Mouse (Mus musculus): ENCODE measurements around the gene Rarg.

Rarg gene

DNA sequence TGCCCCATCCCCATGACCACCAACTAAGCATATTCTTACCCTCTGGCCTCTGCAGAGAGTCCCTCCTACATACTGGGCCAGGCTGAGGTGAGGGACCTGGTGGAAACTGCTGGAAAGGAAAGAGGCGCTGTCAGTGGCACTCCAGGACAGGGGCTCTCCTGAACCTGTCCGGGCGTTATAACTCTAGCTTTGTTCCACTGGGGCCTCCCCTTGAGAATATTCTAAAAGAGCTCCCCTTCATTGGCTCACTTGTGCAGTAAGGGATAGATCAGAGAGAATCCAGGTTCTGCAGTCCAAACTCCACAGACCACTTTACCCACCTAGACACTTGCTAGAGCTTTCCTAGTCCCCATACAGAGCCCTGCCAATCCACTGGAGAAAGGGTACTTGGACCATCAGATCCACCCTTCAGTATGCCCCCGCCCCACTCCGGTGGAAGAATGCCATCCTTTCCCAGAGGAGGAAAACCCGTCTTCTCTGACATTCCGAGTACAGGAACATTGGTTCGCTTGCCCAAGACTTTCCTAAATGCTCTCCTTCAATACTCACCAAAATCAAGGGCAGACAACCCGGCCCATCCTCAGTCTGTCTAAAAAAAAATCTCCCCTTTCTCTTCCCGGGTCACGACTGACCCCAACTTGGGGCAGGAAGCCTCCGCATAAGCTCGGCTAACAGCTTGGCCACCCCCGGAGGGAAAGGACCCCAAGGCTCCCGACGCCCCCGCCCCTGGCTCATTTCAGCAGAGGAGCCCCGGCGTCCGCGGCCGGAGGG, 701 bp downstream of the Rarg start:
- no peak for DNase-seq

DNA sequence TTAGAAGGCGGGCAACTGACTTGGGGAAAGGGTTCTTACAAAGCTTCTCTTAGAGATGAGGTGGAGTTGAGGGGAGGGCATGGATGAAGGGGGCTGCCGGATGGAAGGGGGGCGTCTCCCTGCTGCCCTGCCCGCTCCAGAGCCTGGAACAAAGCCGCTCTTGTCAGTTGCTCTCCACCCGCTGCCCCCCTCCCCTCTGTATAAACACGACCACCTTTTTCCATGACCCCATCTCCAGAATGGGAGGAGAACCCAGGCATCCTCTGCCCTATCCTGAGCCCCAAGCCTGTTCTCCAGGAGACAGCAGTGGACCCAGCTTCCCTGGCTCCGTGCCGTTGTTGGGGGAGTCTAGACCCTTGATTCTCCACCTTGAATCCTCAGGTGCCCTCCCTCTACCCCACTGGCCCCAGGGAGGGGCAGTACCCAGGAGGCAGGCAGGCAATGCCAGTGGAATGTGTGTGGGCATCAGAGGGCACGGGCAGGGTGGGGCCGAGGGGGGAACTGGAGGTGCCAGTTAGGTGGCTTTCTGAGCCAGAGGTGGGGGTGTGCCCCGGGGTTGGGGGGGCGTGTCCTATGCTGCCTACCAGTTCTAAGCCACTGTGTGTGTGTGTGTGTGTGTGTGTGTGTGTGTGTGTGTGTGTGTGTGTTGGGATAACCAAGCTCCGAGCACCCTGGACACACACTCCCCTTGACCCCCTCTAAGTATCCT, 1.6 kb downstream of the Rarg start:
- DNase-seq = peak; percentile 75 to 89

DNA sequence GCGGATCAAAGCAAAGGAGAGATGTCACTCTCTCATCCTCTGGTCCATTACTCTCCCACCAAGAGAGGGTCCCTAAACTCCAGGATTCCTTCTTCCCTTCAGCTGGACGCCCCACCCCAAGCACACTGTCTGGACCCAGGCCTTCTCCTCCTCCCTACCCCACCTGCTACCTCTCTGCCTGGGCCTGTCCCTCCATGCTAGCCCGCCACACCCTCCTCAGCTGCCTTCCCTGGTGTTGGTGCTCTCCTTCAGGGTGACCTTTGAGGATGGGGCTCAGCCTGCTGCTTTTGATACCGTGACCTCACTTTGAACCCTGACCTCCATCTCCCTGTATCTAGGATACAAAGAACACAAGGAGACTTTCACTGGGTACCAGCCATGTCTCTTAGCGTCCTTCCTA, 6.8 kb downstream of the Rarg start:
- DNase-seq = no peak

DNA sequence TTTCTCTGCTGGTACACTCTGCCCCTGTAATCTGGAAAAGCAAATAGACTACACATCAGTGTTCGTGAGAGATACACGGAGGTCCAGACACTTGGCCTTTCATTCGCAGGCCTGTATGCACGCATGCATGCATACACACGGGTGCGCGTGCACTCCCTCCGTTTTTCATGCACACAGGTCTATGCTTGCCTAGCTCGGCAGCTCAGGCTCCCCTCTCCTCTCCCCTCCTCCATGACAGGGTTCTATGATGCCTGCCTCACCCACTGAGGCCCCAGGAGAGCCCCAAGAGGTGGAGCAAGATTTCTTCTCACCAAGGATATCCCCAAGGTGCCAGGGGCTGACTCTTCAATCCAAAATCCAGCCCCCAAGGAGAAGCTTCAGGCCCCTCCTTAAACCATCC, 7.3 kb downstream of the Rarg start:
- no peak for DNase-seq

DNA sequence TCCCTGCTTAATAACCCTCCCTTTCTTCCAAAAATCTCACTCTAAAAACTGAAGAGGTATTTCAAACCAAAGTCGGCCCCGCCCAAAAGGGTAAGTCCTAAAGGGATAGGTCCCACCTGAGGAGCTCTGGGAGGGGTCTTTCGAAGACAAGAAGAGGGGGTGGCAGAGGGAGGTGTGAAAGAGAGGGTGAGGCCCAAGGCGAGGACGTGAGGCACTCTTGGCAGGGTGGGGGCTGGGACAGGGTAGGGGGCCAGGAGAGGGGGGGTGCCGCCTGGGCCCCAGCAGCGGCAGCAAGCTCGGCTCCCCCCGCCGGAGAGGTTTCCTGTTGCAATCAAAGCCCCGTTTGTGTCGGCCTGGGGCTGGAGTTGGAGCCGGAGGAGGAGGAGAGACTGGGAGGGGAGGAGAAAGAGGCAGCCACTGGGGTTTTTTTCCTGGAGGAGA, 8.0 kb downstream of the Rarg start:
- DNase-seq = peak; percentile 56 to 70

DNA sequence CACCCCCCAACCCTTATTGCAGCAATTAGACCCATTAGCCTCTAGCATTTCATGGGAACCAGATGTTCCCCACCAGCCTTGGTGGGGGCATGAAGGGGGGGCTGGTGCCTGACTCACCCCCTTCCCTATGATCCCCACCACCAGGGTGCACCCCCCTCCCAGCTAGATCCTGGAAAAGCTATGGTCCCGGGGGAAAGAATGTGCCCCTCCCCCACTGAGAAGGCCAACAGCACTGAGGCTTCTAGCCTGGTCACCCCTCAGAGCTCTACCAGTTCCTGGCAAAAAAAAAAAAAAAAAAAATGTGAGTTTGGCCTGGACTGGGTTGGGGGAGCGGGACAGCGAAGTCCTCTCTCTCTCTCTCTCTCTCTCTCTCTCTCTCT, 8.5 kb downstream of the Rarg start:
- no peak for DNase-seq

DNA sequence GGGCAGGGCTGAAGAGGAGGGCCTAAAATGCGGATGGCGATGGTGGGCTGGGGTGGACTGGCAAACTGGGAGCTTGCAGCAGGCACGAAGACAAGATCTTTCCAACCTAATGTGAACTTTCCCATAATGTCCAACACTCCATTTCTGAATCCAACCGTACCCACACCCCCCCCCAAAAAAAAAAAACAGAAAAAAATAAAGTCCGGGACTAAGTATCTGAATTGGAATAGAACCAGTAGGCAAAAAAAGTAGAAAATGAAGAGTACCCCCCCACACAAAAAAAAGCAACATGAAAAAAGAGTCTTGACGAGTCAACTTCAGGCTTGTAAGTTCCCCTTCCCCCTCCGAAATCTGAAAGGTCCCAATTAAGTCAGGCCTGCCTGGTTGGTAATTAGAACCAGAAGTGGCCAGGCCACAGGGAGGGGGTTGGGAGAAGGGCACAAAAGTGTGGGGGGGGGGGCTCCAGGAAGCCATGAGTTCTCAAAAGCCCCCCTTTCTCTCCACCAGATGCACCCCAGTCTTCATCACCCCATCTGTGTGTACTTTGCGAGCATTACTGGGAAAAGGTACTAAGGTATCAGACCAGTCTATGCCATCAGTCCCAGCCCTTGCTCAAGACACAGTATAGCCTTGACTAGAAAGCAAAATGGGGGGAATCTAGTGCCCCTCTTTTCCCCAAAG, 9.0 kb downstream of the Rarg start:
- DNase-seq = no peak

DNA sequence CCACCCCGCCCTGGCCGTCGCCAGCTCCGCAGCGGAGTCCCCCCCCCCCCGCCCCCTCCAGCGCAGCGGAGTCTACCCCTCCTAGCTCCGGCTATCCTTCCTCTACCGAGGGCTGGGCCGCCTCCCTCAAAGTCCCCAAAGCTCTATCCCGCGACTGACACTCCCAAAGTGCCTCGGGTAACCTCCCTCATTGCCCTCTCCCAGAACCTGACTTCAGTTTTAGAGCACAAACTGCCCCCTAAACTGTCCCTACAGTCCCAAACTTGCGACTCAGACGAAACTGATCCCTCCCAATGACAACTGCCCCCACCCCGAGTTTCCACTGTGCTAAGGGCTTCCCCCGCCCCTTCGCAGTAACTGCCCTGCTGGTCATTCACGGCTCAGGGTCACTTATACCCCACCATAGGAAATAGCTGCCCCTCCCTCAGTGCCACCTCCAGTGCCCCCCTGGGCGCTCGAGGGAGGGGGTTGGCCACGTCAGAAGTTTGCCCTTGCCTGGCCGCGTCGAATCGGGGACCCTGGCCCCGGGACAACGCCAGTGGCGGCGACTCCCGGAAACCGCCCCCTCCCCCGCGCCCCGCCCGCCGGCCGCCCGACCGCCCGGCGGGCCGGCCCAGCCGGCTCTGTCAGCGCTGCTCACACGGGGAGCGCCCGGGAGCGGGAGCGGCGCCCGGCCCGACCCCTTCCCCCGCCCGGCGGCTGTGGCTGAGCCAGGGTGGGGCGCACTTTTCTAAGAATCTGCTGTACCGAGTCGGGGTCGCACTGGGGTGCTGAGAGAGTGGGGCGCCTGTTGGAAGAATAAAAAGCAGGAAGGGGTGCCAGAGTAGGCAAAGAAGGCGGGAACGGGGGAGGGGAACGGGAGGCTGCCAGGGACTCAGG, 9.8 kb downstream of the Rarg start:
- DNase-seq = peak; percentile 81 to 82

DNA sequence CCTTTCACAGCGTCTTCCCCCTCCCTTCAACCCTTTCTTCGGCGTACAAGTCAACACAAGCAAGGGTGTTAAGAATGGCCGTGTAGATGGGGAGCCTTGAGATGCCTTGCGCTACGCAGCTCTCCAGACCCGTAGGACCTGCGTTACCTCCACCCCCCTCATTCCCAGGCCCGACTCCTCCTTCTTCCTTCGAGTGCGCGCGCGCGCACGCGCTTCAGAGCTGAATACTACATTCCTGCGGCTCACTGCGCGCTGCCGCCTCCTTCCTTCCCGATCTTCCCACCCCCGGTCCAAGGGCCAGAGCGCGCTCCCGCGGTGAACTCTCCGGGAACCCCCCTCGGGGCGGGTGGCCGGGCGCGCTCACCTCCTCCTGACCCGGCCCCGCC, 10.5 kb downstream of the Rarg start:
- peak; percentile 98 for DNase-seq

DNA sequence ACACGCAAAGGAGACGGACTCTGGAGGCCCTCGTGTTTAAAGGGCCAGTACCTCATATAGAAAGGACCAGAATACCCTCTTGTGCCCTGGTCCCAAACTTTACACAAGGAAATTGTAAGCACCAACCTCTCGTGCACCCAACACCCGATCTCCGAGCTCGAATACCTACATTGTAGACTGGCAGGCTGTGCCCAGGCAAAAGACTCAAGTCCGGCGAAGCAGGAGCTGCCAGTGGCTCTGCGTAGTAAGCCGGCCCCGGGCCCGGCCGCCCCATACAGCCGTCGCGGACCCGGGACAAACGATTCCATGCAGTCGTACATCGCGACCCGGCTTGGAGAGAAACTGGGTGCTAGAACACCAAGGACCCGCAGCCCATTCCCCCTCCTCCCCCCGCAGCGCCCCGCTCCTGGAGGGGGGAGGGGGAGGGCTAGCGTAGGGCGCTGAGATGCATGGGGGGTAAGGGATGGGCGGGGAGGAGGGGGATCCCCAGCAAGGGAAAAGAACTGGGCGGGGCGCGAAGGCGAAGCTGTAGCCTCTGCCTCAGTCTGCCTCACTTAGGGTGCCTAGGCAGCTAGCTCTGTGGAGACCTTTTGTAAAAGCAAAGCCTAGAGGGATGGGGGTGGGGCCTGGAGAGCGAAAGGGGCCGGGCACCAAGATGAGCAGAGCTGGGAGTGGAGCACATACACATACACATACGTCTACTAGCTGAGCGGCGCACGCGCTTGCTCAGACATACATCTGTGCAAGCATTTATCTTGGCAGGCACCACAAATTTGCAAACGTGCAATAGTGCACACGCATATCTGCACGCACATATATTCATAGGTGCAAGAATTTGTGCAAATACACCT, 11.2 kb downstream of the Rarg start:
- peak; percentile 83 to 87 for DNase-seq

DNA sequence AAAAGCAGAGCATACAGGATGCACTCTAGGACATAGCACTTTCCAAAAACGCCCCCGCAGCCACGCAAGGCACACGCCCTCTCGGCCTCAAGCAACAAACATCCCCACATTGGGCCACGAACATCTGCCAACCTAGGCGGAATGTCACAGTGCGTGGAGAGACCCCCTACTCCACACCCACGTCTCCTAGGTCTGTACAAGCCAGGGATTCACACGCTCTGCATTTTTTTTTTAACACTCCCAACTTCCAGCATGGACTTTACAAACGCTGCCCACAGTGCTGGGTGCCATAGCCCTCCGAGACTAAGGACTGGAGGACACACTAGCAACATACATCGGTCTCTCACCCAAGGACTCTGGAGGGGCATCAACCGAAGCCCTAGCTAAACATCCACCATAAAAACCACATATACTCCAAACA, 11.8 kb downstream of the Rarg start:
- no peak for DNase-seq

DNA sequence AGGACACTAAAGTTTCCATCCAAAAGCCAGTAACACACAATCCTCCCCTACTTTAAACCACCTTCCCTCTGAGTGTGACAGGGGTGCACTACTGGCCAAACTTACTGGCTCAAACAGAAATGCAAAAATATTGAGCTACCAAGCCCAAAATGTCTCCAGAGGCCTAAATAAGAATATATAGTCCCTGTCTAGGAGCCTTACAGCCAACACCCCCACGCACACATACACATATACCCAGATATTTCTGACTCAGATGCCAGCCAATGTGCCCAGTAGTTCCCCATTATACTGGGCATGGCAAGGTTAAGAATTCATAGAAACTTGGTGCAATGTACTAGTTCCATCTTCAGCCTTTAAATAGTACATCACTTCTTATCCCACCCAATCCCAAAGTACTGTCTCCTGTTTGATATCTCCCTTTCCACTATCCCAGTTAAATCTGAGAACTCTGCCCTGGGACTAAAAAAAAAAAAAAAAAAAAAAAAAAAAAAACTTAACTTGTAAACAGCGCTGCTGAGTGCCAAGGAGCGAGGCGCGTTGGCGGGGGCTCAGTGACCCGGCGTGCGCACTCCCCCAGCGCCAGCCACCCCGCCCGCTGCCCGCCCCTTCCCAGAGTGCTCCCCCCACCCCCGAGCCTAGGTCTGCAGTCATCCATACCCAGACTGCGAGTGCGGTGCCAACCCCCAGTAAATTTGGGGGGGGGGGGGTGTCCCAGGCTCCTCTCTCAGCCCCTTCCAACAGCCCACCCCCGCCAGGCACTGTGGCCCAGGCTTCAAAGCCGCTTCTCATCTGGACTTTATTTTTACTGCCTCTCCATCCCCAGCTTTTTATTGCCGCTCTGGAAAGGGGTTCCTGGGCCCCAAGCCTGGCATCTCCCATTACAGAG, 12.8 kb downstream of the Rarg start:
- DNase-seq = no peak

DNA sequence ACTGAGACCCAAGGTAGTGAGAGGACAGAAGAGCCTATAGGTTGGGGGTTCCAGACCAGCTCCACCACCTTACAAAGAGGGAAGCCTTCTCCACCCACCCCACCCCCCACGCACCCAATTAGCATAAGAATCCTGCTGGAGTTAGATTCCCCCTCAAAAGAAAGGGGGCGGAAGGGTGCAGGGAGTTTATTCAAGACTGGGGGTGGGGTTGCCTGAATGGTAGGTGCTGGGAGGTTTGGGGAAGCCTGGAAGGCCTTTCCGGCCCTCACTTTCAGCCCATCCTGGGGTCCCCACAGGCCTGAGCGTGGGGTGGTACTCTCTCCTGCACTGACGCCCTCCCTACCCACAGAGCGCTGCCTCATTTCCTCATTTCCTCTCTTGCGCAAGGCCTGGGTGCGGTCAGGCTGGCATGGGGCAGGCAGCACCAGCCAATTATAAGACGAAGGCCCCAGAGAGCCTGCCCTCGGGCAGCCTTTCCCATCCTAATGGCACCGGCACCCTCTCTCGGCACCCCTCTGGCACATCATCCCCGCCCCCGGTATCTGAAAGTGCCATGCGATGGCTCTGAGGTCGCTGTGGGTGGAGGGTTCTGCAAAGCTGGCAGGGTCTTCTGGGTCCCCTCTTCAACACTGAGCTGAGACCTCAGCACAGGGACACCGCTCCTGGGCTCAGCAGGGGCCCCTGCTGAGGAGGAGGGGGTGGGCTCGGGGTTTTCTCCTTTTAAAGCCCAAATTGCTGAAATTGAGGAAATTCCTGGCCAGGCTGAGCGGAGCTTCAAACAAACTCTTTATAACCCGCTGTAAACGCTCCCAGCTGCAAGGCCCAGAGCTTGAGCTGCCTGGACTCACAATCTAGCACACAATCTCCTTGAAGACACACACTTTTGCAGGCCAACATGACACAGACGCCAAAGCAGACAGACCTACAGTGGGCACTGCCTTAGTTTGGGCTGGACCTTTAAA, 13.8 kb downstream of the Rarg start:
- DNase-seq = peak; percentile 93 to 96

DNA sequence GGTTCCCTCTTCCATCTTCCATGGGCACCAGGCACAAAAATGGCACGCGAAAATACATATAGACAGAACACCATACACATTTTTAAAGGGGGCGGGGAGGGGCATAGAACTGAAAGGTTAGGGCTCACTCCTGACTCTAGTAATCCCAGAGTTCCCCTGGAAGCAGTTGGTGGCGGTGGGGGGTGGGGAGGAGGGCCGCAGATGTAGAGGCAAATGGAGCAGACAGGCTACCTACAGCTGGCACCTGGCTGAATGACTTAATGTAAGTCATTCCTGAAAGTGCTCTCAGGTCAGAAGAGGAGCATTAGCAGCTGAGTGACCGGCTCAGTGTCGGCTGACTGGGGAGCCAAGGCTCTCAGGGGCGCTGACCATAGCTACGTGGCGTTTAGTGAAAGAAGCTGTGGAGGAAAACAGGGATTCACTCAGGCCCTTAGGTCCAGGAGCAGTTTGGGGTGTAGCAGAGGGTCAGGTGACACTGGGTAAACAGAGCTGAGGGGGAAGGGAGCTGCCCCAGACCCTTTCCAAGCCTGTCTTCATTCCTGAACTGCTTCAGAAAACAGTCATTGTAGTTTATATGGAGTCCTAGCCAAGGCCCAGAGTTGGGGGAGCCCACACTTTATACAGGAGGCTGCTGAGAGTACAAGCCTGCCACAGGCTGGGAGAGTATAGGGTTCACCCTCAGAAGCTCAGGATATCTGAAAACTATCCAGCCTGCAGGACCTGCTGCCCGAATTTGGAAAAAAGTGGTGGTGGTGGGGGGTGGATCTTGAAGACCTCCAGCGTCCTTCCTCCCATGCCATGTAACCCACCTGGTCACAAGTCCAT, 14.7 kb downstream of the Rarg start:
- no peak for DNase-seq

DNA sequence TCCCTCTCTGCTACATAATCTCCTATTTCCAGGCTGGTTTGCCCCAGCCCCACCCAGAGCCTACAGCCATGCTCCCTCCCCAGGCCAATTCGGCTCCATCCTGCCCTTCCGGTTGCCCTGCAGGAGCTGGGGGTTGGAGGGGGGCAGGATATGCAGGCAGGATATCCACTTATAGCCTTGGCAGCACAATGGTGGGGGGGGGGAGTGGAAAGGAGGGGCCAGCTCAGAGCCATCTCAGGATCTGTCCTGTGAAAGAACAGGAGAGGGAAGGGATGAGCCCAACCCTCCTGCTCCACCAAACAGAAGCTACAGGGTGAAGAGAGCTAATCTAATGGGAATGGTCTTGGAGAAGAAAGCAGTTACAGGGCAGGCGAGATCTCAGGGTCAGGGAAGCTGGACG, 16.7 kb downstream of the Rarg start:
- DNase-seq = peak; percentile 71 to 77

DNA sequence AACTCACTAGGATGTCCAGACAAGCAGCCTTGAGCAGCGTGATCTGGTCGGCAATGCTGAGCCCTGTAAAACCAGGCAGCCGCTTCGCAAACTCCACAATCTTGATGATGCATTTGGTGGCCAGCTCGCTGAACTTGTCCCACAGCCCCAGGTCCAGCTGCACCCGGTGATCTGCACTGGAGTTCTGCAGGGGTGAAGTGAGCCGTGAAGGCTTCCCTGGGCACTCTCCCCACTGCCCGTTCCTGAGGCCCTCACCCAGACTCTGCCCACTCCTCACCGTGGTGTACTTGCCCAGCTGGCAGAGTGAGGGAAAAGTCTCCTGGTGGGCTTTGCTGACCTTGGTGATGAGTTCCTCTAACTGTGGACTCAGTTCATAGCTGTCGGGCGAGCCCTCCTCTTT, 17.5 kb downstream of the Rarg start:
- DNase-seq = no peak

DNA sequence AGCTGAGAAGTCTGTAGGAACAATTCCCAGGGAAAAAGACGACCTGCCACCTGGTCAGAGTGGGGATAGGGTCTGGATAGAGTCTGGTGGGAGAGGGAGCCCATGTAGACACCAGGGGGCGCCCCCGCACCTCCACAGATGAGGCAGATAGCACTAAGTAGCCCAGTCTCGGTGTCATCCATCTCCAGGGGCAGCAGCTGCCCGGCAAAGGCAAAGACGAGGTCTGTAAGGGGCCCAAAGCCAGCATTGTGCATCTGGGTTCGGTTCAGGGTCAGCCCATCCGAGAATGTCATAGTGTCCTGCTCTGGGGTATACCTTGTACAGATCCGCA, 18.1 kb downstream of the Rarg start:
- peak; percentile 73 to 82 for DNase-seq

DNA sequence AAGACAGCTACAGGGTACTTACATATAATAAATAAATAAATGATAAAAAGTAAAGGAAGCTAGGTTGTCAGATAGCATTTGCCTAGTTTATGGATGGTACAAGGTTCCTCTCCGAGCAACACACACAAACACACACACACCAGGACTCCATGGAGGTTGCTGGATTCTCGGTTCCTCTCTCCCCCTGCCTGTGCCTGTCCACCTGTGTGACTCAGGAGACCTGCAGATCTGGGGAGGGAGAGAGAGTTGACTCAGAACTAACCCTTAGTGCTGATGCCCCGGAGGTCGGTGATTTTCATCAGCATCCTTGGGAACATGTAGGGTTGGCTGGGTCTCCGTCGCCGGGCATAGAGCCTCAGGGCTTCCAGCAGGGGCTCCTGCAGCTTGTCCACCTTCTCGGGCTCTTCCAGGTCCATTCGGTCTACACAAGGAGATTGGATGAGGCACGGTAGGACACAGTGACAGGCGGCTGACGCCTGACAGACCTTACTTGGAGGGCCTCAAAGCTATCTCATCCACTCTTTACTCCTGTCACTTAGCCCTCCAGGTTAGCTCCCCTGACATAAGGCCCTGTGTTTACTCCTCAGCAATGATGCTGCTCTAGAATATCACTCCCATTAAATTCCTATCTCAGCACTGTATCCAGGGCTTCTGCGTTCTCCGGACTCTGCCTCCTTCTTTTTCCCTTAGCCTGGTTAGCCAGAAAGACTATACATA, 18.6 kb downstream of the Rarg start:
- no peak for DNase-seq

Data from lung, adult 18-20 months (tissue).